Mouse (Mus musculus) MEL (cell line): ENCODE results near the gene Cpsf4l. TPM values are rescaled to one million over a fixed set of nuclear protein-coding genes. Genes with fewer than 3 reads are reported as not detected.

ENCODE experiments used
- DNase-seq: peaks from one replicate; pipeline ENCODE4 v3.0.0; 2011; ENCODE audit warnings: low read depth, low spot score
- H3K27ac ChIP-seq: 2 replicates; pipeline ENCODE4 v1.5.1; 2012; ENCODE audit warnings: low read depth, mild to moderate bottlenecking, control low read depth, low read length, moderate library complexity; ENCODE audit not compliant: control insufficient read depth
- H3K27me3 ChIP-seq, 2 experiments: fragments of 150-350 bp in 1 of 2; sonication (generic) in 1 of 2; 2 replicates each; pipeline ENCODE4 v1.6.1; 2012; ENCODE audit warnings: low read length in 2 of 2, mild to moderate bottlenecking in 2 of 2, improper control_type of control experiment in 1 of 2, moderate library complexity in 1 of 2; ENCODE audit not compliant: insufficient read depth in 2 of 2, control insufficient read depth in 1 of 2
- H3K36me3 ChIP-seq, 2 experiments: 2 replicates each; pipeline ENCODE4 v1.6.1; 2012 to 2014; ENCODE audit warnings: low read length in 2 of 2, improper control_type of control experiment in 1 of 2, inconsistent platforms in 1 of 2, mild to moderate bottlenecking in 1 of 2; ENCODE audit not compliant: insufficient read depth in 2 of 2, control insufficient read depth in 1 of 2
- H3K4me1 ChIP-seq, 2 experiments: fragments of 150-350 bp in 1 of 2; sonication (generic) in 1 of 2; 2 replicates each; pipeline ENCODE4 v1.6.1; 2012; ENCODE audit warnings: low read length in 2 of 2, improper control_type of control experiment in 1 of 2, mild to moderate bottlenecking in 1 of 2; ENCODE audit not compliant: insufficient read depth in 2 of 2, control insufficient read depth in 1 of 2
- H3K4me3 ChIP-seq, 2 experiments: fragments of 150-350 bp in 1 of 2; sonication (generic) in 1 of 2; 2 replicates each; pipeline ENCODE4 v1.5.1; 2012; ENCODE audit warnings: low read depth in 2 of 2, low read length in 2 of 2, mild to moderate bottlenecking in 2 of 2, moderate library complexity in 2 of 2, control low read depth in 1 of 2, improper control_type of control experiment in 1 of 2; ENCODE audit not compliant: control insufficient read depth in 1 of 2, insufficient read depth in 1 of 2
- H3K79me2 ChIP-seq: 2 replicates; pipeline ENCODE4 v1.6.1; 2012; ENCODE audit warnings: mild to moderate bottlenecking, low read length, moderate library complexity; ENCODE audit not compliant: control insufficient read depth, poor library complexity, insufficient read depth
- H3K9ac ChIP-seq: 2 replicates; pipeline ENCODE4 v1.6.1; 2012; ENCODE audit warnings: low read depth, mild to moderate bottlenecking, control low read depth, low read length, moderate library complexity; ENCODE audit not compliant: control insufficient read depth, poor library complexity, severe bottlenecking
- H3K9me3 ChIP-seq: fragments of 150-350 bp; sonication (generic); replicated peaks from 2 replicates; pipeline ENCODE4 v1.6.1; 2012; ENCODE audit warnings: mild to moderate bottlenecking, low read length, improper control_type of control experiment, moderate library complexity; ENCODE audit not compliant: insufficient read depth
- BHLHE40 ChIP-seq: IDR thresholded peaks from 2 replicates; pipeline ENCODE4 v1.6.1; 2012; ENCODE audit warnings: low read depth, mild to moderate bottlenecking, inconsistent platforms, low read length, improper control_type of control experiment, borderline replicate concordance
- CHD1 ChIP-seq: IDR thresholded peaks from 2 replicates; pipeline ENCODE4 v1.6.1; 2012; ENCODE audit warnings: low read depth, mild to moderate bottlenecking, inconsistent platforms, low read length, improper control_type of control experiment
- ELF1 ChIP-seq: IDR thresholded peaks from 2 replicates; pipeline ENCODE4 v1.6.1; 2014; ENCODE audit warnings: low read depth, mild to moderate bottlenecking, inconsistent platforms, low read length, improper control_type of control experiment, moderate library complexity
- EP300 ChIP-seq, 2 experiments: IDR thresholded peaks; 2 replicates each; pipeline ENCODE4 v1.6.1; 2011; ENCODE audit warnings: improper control_type of control experiment in 2 of 2, low read length in 2 of 2, low read depth in 1 of 2, mild to moderate bottlenecking in 1 of 2
- ETS1 ChIP-seq: IDR thresholded peaks from 2 replicates; pipeline ENCODE4 v1.6.1; 2012; ENCODE audit warnings: low read depth, mild to moderate bottlenecking, inconsistent platforms, low read length, improper control_type of control experiment, moderate library complexity
- HCFC1 ChIP-seq: IDR thresholded peaks from 2 replicates; pipeline ENCODE4 v1.6.1; 2012; ENCODE audit warnings: low read depth, mild to moderate bottlenecking, inconsistent platforms, low read length, improper control_type of control experiment, moderate library complexity
- MAFK ChIP-seq: IDR thresholded peaks from 2 replicates; pipeline ENCODE4 v1.6.1; 2011; ENCODE audit warnings: low read depth, mild to moderate bottlenecking, low read length, improper control_type of control experiment, borderline replicate concordance
- MAX ChIP-seq: IDR thresholded peaks from 2 replicates; pipeline ENCODE4 v1.6.1; 2011; ENCODE audit warnings: low read length, improper control_type of control experiment
- MEF2A ChIP-seq: IDR thresholded peaks from 2 replicates; pipeline ENCODE4 v1.6.1; 2014; ENCODE audit warnings: low read depth, mild to moderate bottlenecking, inconsistent platforms, low read length, improper control_type of control experiment; ENCODE audit not compliant: poor library complexity, insufficient replicate concordance, severe bottlenecking; ENCODE audit errors: extremely low read depth
- MXI1 ChIP-seq: IDR thresholded peaks from 2 replicates; pipeline ENCODE4 v1.6.1; 2011; ENCODE audit warnings: mild to moderate bottlenecking, low read depth, low read length, improper control_type of control experiment
- MYB ChIP-seq: IDR thresholded peaks from 2 replicates; pipeline ENCODE4 v1.6.1; 2011; ENCODE audit warnings: mild to moderate bottlenecking, low read depth, low read length, improper control_type of control experiment
- POLR2A ChIP-seq, 2 experiments: IDR thresholded peaks; 2 replicates each; pipeline ENCODE4 v1.6.1; 2011 to 2012; ENCODE audit warnings: low read length in 2 of 2, mild to moderate bottlenecking in 2 of 2, control low read depth in 1 of 2, improper control_type of control experiment in 1 of 2, low read depth in 1 of 2, moderate library complexity in 1 of 2; ENCODE audit not compliant: control insufficient read depth in 1 of 2, insufficient read depth in 1 of 2, poor library complexity in 1 of 2
- POLR2AphosphoS2 ChIP-seq: IDR thresholded peaks from 2 replicates; pipeline ENCODE4 v1.6.1; 2011; ENCODE audit warnings: low read length, improper control_type of control experiment
- RAD21 ChIP-seq: IDR thresholded peaks from 2 replicates; pipeline ENCODE4 v1.6.1; 2011; ENCODE audit warnings: mild to moderate bottlenecking, low read depth, low read length, improper control_type of control experiment
- RCOR1 ChIP-seq: IDR thresholded peaks from 2 replicates; pipeline ENCODE4 v1.6.1; 2012; ENCODE audit warnings: low read depth, mild to moderate bottlenecking, inconsistent platforms, low read length, improper control_type of control experiment
- SIN3A ChIP-seq: IDR thresholded peaks from 2 replicates; pipeline ENCODE4 v1.6.1; 2012; ENCODE audit warnings: low read length, improper control_type of control experiment, inconsistent platforms
- TBP ChIP-seq: IDR thresholded peaks from 2 replicates; pipeline ENCODE4 v1.8.0; 2011; ENCODE audit warnings: low read depth, low read length, improper control_type of control experiment
- TCF12 ChIP-seq: IDR thresholded peaks from 2 replicates; pipeline ENCODE4 v1.6.1; 2014; ENCODE audit warnings: low read depth, mild to moderate bottlenecking, inconsistent platforms, low read length, improper control_type of control experiment, moderate library complexity
- UBTF ChIP-seq: IDR thresholded peaks from 2 replicates; pipeline ENCODE4 v1.6.1; 2012; ENCODE audit warnings: low read depth, mild to moderate bottlenecking, inconsistent platforms, low read length, improper control_type of control experiment, moderate library complexity, borderline replicate concordance; ENCODE audit not compliant: insufficient read depth
- USF1 ChIP-seq: IDR thresholded peaks from 2 replicates; pipeline ENCODE4 v1.6.1; 2014; ENCODE audit warnings: low read depth, mild to moderate bottlenecking, inconsistent platforms, low read length, improper control_type of control experiment, moderate library complexity
- USF2 ChIP-seq, 2 experiments: IDR thresholded peaks; 2 replicates each; pipeline ENCODE4 v1.6.1; 2011 to 2012; ENCODE audit warnings: improper control_type of control experiment in 2 of 2, low read length in 2 of 2, borderline replicate concordance in 1 of 2, inconsistent platforms in 1 of 2, low read depth in 1 of 2, mild to moderate bottlenecking in 1 of 2; ENCODE audit not compliant: insufficient read depth in 1 of 2
- ZC3H11A ChIP-seq: IDR thresholded peaks from 2 replicates; pipeline ENCODE4 v1.6.1; 2012; ENCODE audit warnings: low read depth, mild to moderate bottlenecking, inconsistent platforms, low read length, improper control_type of control experiment
- ZNF384 ChIP-seq: IDR thresholded peaks from 2 replicates; pipeline ENCODE4 v1.6.1; 2012; ENCODE audit warnings: low read depth, mild to moderate bottlenecking, inconsistent platforms, low read length, improper control_type of control experiment
- polyA plus RNA-seq, 2 experiments: library from polyadenylated mRNA; stranded (reverse) in 1 of 2; unstranded in 1 of 2; fragments of >175 nt in 1 of 2; fragments of >200 nt in 1 of 2; gene quantifications; 2 replicates each; pipeline versions ENCODE4 v1.2.1 to v1.2.4; 2012; ENCODE audit warnings: low replicate concordance in 2 of 2, low read depth in 1 of 2; ENCODE audit not compliant: insufficient read length in 2 of 2, insufficient read depth in 1 of 2, missing spikeins in 1 of 2
- total RNA-seq: library from RNA; depleted of rRNA; stranded (reverse); fragments of 300-350 nt; gene quantifications from 2 replicates; pipeline ENCODE4 v1.2.3, GENCODE M21; 2012

The Cpsf4l gene
- total and polyA plus RNA-seq, 3 experiments, result 0.70 TPM; not detected in 2

DNA sequence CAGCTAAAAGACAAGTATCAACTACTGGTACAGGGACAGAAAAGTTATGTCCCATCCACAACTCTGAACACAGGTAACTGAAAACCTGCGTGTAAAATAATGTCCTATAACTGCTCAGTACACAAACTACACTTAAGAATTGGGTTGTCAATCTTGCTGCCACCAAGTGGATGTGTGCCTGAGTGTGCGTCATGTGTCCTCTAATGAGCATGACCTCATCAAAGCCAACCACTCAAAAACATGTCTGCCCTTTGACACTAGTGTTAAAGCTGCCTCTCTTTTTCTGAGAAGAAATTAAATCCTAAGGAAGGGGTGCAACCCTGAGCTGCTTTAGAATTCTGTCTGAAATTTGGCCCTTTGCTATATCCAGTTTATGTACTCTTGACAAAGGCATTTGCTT, 45.5 kb downstream of the Cpsf4l start:
- Histone ChIP-seq H3K36me3 (peaks cover 16 to 36% of the 10 kb centered on the region in 2 experiments), H3K9ac (no peak overlapping the region), H3K4me1 (peaks cover 0 to 8% of the 10 kb centered on the region in 2 experiments; a peak in 2 of 4 replicates), H3K27me3 (no peaks in the 10 kb centered on the region), H3K79me2 (peaks cover 2% of the 10 kb centered on the region; the same call in 1 of the 2 replicates), H3K27ac (no peak overlapping the region), H3K9me3 (no peaks in the 10 kb centered on the region), H3K4me3 (no peak overlapping the region)
- DNase-seq, result no peak
- TF ChIP-seq USF1 (no peak), POLR2AphosphoS2 (0 out of 2 replicates have a peak, but pooled peaks have one; percentile 0)

- peaks cover 0 to 8% of the 10 kb centered on the region in 2 experiments; a peak in 2 of 4 replicates for H3K4me1 ChIP-seq
Measured at GRCm38 (mm10) chr11:113661835-113662351, 47.9 kb downstream of the Cpsf4l start.

GRCm38 (mm10) chr11:113660940-113661339, 48.9 kb downstream of the Cpsf4l start:
- H3K27me3 ChIP-seq, result no peaks in the 10 kb centered on the region
- DNase-seq, result peak; percentile 68
- peaks cover 1% of the 10 kb centered on the region; the same call in 1 of the 2 replicates for H3K79me2 ChIP-seq
- H3K27ac ChIP-seq, result peak overlapping the region; percentile 65; the same call in 1 of the 2 replicates
- H3K36me3 ChIP-seq, result peaks cover 11 to 33% of the 10 kb centered on the region in 2 experiments
- H3K4me3 ChIP-seq, result no peak overlapping the region
- no peak overlapping the region for H3K9ac ChIP-seq
- H3K4me1 ChIP-seq, result peaks cover 0 to 8% of the 10 kb centered on the region in 2 experiments; a peak in 2 of 4 replicates
- no peaks in the 10 kb centered on the region for H3K9me3 ChIP-seq
- TF ChIP-seq ZNF384, result no peak
- TF ChIP-seq MEF2A, result no peak
- TF ChIP-seq HCFC1, result no peak
- no peak for TF ChIP-seq TBP
- TF ChIP-seq RAD21, result no peak
- TF ChIP-seq EP300 (IDR thresholded peaks at IDR 0.05; ENCODE audit: low read depth in 1 of 2, low read length in 2 of 2), result peak; percentile 36 to 42; a peak in 3 of 4 replicates
- no peak for TF ChIP-seq MAFK
- 0 out of 4 replicates have a peak, but pooled peaks of 1 of the 2 experiments have one; percentile 9 for TF ChIP-seq POLR2A (IDR thresholded peaks at IDR 0.05; ENCODE audit: control insufficient read depth in 1 of 2, insufficient read depth in 1 of 2, low read depth in 1 of 2, low read length in 2 of 2, poor library complexity in 1 of 2)
- no peak for TF ChIP-seq ZC3H11A
- TF ChIP-seq UBTF, result no peak
- TF ChIP-seq MYB, result peak; percentile 55; the same call in 1 of the 2 replicates
- TF ChIP-seq TCF12, result peak; percentile 35; the same call in 1 of the 2 replicates
- TF ChIP-seq USF1, result no peak
- TF ChIP-seq POLR2AphosphoS2, result peak; percentile 53
- no peak for TF ChIP-seq CHD1
- no peak for TF ChIP-seq MAX
- no peak for TF ChIP-seq BHLHE40
- no peak for TF ChIP-seq ELF1
- TF ChIP-seq USF2 (IDR thresholded peaks at IDR 0.05; ENCODE audit: borderline replicate concordance in 1 of 2, insufficient read depth in 1 of 2, low read depth in 1 of 2, low read length in 2 of 2), result no peak
- no peak for TF ChIP-seq RCOR1
- TF ChIP-seq ETS1, result peak; percentile 74

More at GRCm38 (mm10) chr11:113661835-113662351, 47.9 kb downstream of the Cpsf4l start:
- Histone ChIP-seq H3K27me3 (no peaks in the 10 kb centered on the region), H3K9me3 (no peaks in the 10 kb centered on the region), H3K27ac (peak overlapping the region; percentile 65; the same call in 1 of the 2 replicates), H3K4me3 (no peak overlapping the region), H3K79me2 (peaks cover 1% of the 10 kb centered on the region; the same call in 1 of the 2 replicates), H3K36me3 (peaks cover 14 to 32% of the 10 kb centered on the region in 2 experiments), H3K9ac (no peak overlapping the region)
- DNase-seq, result no peak
- TF ChIP-seq SIN3A, result no peak
- TF ChIP-seq POLR2AphosphoS2, result no peak
- no peak for TF ChIP-seq MXI1
- no peak for TF ChIP-seq MAFK
- no peak for TF ChIP-seq MAX
- TF ChIP-seq CHD1, result no peak
